8 mouse cellular contexts compared by ENCODE assay signal in genomic region chr9:113741637-113742137, GRCm38 (mm10). TPM values are rescaled to one million over a fixed set of nuclear protein-coding genes. Genes with fewer than 3 reads are reported as not detected.
A peak's percentile ranks its signal among the peaks of the same experiment; 100 is the strongest.
DNase-seq lines count a peak whose midpoint lies in the region; ATAC-seq and TF ChIP-seq lines count a peak whose summit lies in the region.

No protein-coding gene starts in this region.

- peak; percentile 83 for ATAC-seq in lung, embryonic 14.5 days (ENCODE audit: insufficient read depth)

- TF ChIP-seq CTCF in CH12.LX (conservative IDR thresholded peaks at IDR 0.05 in 1 of 2, IDR thresholded peaks at IDR 0.05 in 1 of 2; ENCODE audit: low read depth in 2 of 2, low read length in 2 of 2): no peak
- TF ChIP-seq CTCF in lung, embryonic 14.5 days (IDR thresholded peaks at IDR 0.05; ENCODE audit: low read depth): no peak
- no peak for TF ChIP-seq CTCF in olfactory bulb, adult 2 months (IDR thresholded peaks at IDR 0.05; ENCODE audit: insufficient read depth, low read depth, low read length)

- peaks cover 0 to 5% of the 10 kb centered on the region in 2 experiments for H3K36me3 ChIP-seq in CH12.LX (replicated peaks in 1 of 2; ENCODE audit: control insufficient read depth in 1 of 2, insufficient read depth in 1 of 2, low read length in 1 of 2)
- H3K36me3 ChIP-seq in embryonic facial prominence, embryonic 10.5 days (replicated peaks): no peaks in the 10 kb centered on the region
- no peaks in the 10 kb centered on the region for H3K36me3 ChIP-seq in heart, embryonic 10.5 days
- H3K36me3 ChIP-seq in lung, embryonic 14.5 days (ENCODE audit: insufficient read depth): no peaks in the 10 kb centered on the region

- peaks cover 25% of the 10 kb centered on the region for H3K79me2 ChIP-seq in CH12.LX (replicated peaks; ENCODE audit: control insufficient read depth, extremely low read depth, insufficient read depth, poor library complexity, severe bottlenecking)

- DNase-seq in CH12.LX (ENCODE audit: extremely low read depth): peak; percentile 41
- DNase-seq in adrenal gland, postnatal 14 days: peak; percentile 77
- peak; percentile 77 for DNase-seq in embryonic facial prominence, embryonic 10.5 days (ENCODE audit: low spot score)
- peak; percentile 81 for DNase-seq in heart, embryonic 10.5 days (ENCODE audit: low spot score)
- peak; percentile 68 for DNase-seq in kidney, postnatal 10 days
- peak; percentile 67 for DNase-seq in lung, embryonic 14.5 days
- DNase-seq in urinary bladder, postnatal 10 days (ENCODE audit: low spot score): peak; percentile 15

- H3K4me2 ChIP-seq in CH12.LX (ENCODE audit: insufficient read depth, low read depth, poor library complexity, severe bottlenecking): peak overlapping the region; percentile 88
- peak overlapping the region; percentile 81 for H3K4me2 ChIP-seq in lung, embryonic 14.5 days

- peak overlapping the region; percentile 74 for H3K9ac ChIP-seq in CH12.LX (ENCODE audit: insufficient read depth, low read depth)
- H3K9ac ChIP-seq in lung, embryonic 14.5 days: peak overlapping the region; percentile 85

- WGBS in embryonic facial prominence, embryonic 10.5 days: under 1% methylated on average over 64 of the region's 64 CpGs
- WGBS in heart, embryonic 10.5 days: under 1% methylated on average over 64 of the region's 64 CpGs
- under 1% methylated on average over 64 of the region's 64 CpGs for WGBS in lung, embryonic 14.5 days
- WGBS in olfactory bulb, adult 2 months: under 1% methylated on average over 64 of the region's 64 CpGs

- TF ChIP-seq POLR2A in CH12.LX (IDR thresholded peaks at IDR 0.05; ENCODE audit: low read depth, low read length): no peak
- TF ChIP-seq POLR2A in olfactory bulb, adult 2 months (IDR thresholded peaks at IDR 0.05; ENCODE audit: insufficient read depth, low read depth, low read length): no peak

- H3K9me3 ChIP-seq in CH12.LX (replicated peaks; ENCODE audit: low read length): no peaks in the 10 kb centered on the region
- no peaks in the 10 kb centered on the region for H3K9me3 ChIP-seq in embryonic facial prominence, embryonic 10.5 days
- H3K9me3 ChIP-seq in heart, embryonic 10.5 days: no peaks in the 10 kb centered on the region
- no peaks in the 10 kb centered on the region for H3K9me3 ChIP-seq in lung, embryonic 14.5 days (ENCODE audit: low read depth, low read length)

- peaks cover 11 to 40% of the 10 kb centered on the region in 2 experiments for H3K4me1 ChIP-seq in CH12.LX (ENCODE audit: control insufficient read depth in 1 of 2, insufficient read depth in 2 of 2)
- peaks cover 23% of the 10 kb centered on the region for H3K4me1 ChIP-seq in embryonic facial prominence, embryonic 10.5 days
- H3K4me1 ChIP-seq in heart, embryonic 10.5 days: peaks cover 14% of the 10 kb centered on the region
- 0 out of 2 replicates have a peak, but pooled peaks cover 3% of the 10 kb centered on the region for H3K4me1 ChIP-seq in lung, embryonic 14.5 days (ENCODE audit: insufficient read depth)
- peaks cover 7% of the 10 kb centered on the region; the same call in 1 of the 2 replicates for H3K4me1 ChIP-seq in olfactory bulb, adult 2 months (ENCODE audit: control insufficient read depth, insufficient read depth, low read length)

- TF ChIP-seq RAD21 in CH12.LX (IDR thresholded peaks at IDR 0.05; ENCODE audit: low read depth, low read length): no peak

- in situ Hi-C loops in CH12.LX (cut with MboI; ENCODE audit: low pct_ligation_motif_present, low pct_unique_long_range_greater_than_20kb, low sequenced_read_pairs): loop anchor here (10.0 to 25.0 kb wide), 2 partner anchors 183 to 346 kb away; no protein-coding TSS in a partner anchor

- peak overlapping the region; percentile 22 for H3K27ac ChIP-seq in CH12.LX (ENCODE audit: insufficient read depth, low read depth)
- H3K27ac ChIP-seq in embryonic facial prominence, embryonic 10.5 days (replicated peaks): peak overlapping the region; percentile 95
- peak overlapping the region; percentile 95 for H3K27ac ChIP-seq in heart, embryonic 10.5 days
- H3K27ac ChIP-seq in lung, embryonic 14.5 days (ENCODE audit: low read depth): peak overlapping the region; percentile 84
- no peak overlapping the region for H3K27ac ChIP-seq in olfactory bulb, adult 2 months (ENCODE audit: insufficient read depth, low read depth, low read length)

- dilution Hi-C loops in CH12.LX (cut with MboI; ENCODE audit: extremely low pct_ligation_motif_present, extremely low pct_unique_long_range_greater_than_20kb, low sequenced_read_pairs): no loop called here

- H3K27me3 ChIP-seq in CH12.LX (replicated peaks): no peaks in the 10 kb centered on the region
- no peaks in the 10 kb centered on the region for H3K27me3 ChIP-seq in embryonic facial prominence, embryonic 10.5 days (replicated peaks; ENCODE audit: low read depth, poor library complexity, severe bottlenecking)
- no peaks in the 10 kb centered on the region for H3K27me3 ChIP-seq in heart, embryonic 10.5 days (ENCODE audit: insufficient read depth, poor library complexity, severe bottlenecking)
- no peaks in the 10 kb centered on the region for H3K27me3 ChIP-seq in lung, embryonic 14.5 days (ENCODE audit: insufficient read depth, low read length)

- no peak for TF ChIP-seq EP300 in CH12.LX (IDR thresholded peaks at IDR 0.05; ENCODE audit: low read length)

- H3K4me3 ChIP-seq in CH12.LX (replicated peaks in 1 of 3; ENCODE audit: low read depth in 2 of 3, low read length in 2 of 3, poor library complexity in 1 of 3): peak overlapping the region; percentile 84 to 94 (median 88)
- H3K4me3 ChIP-seq in embryonic facial prominence, embryonic 10.5 days: peak overlapping the region; percentile 93
- H3K4me3 ChIP-seq in heart, embryonic 10.5 days: peak overlapping the region; percentile 91
- peak overlapping the region; percentile 95 for H3K4me3 ChIP-seq in lung, embryonic 14.5 days (ENCODE audit: low read depth, low read length)
- H3K4me3 ChIP-seq in olfactory bulb, adult 2 months (ENCODE audit: insufficient read depth, low read depth, low read length): peak overlapping the region; percentile 63

TF ChIP-seq in CH12.LX, 34 proteins besides CTCF, POLR2A, EP300 and RAD21:
- TF ChIP-seq PAX5 (IDR thresholded peaks at IDR 0.05; ENCODE audit: low read length): no peak
- no peak for TF ChIP-seq HCFC1 (IDR thresholded peaks at IDR 0.05; ENCODE audit: low read depth, low read length)
- TF ChIP-seq TBP (conservative IDR thresholded peaks at IDR 0.05; ENCODE audit: low read depth, low read length): no peak
- TF ChIP-seq BHLHE40 (IDR thresholded peaks at IDR 0.05; ENCODE audit: low read depth, low read length): no peak

RNA-seq across cellular contexts. Expression of gene Clasp2, which starts 0.4 kb away (rescaled TPM):
- total RNA-seq in CH12.LX (2012; rRNA removed) (29.8 and 32.4 TPM in 2 replicates), CH12.LX (2014; rRNA removed) (23.9 and 25.9 TPM in 2 replicates)
- 24.9 and 27.0 TPM in 2 replicates for polyA plus RNA-seq in CH12.LX (2012; ENCODE audit: insufficient read length, low read depth)
- 98.8 and 120 TPM in 2 replicates for total RNA-seq in adrenal gland, postnatal 14 days (2021)
- 34.3 and 34.8 TPM in 2 replicates for polyA plus RNA-seq in embryonic facial prominence, embryonic 10.5 days (2016; fragmentation: Nextera tagmentation; extraction: Ambion mirVana)
- polyA plus RNA-seq in heart, embryonic 10.5 days (2016; fragmentation: Nextera tagmentation; extraction: Ambion mirVana): 24.3 and 28.3 TPM in 2 replicates
- 30.2 and 34.2 TPM in 2 replicates for polyA plus RNA-seq in lung, embryonic 14.5 days (2014; fragmentation: Nextera tagmentation; extraction: Ambion mirVana)
- polyA plus RNA-seq in olfactory bulb, adult 2 months (2012; ENCODE audit: insufficient read depth, insufficient read length, low replicate concordance, missing spikeins): 163 TPM in 1 of 2 replicates, not detected in the other

RNA-seq across cellular contexts. Expression of gene Pdcd6ip, which starts 33.6 kb away (rescaled TPM):
- 29.4 and 29.5 TPM in 2 replicates for total RNA-seq in CH12.LX (2012; rRNA removed)
- total RNA-seq in CH12.LX (2014; rRNA removed): 23.3 and 25.9 TPM in 2 replicates
- 75.3 and 75.6 TPM in 2 replicates for polyA plus RNA-seq in CH12.LX (2012; ENCODE audit: insufficient read length, low read depth)
- total RNA-seq in adrenal gland, postnatal 14 days (2021): 132 and 139 TPM in 2 replicates
- 59.9 and 60.8 TPM in 2 replicates for polyA plus RNA-seq in embryonic facial prominence, embryonic 10.5 days (2016; fragmentation: Nextera tagmentation; extraction: Ambion mirVana)
- polyA plus RNA-seq in heart, embryonic 10.5 days (2016; fragmentation: Nextera tagmentation; extraction: Ambion mirVana): 67.7 and 78.6 TPM in 2 replicates
- polyA plus RNA-seq in lung, embryonic 14.5 days (2014; fragmentation: Nextera tagmentation; extraction: Ambion mirVana): 77.0 and 80.0 TPM in 2 replicates
- polyA plus RNA-seq in olfactory bulb, adult 2 months (2012; ENCODE audit: insufficient read depth, insufficient read length, low replicate concordance, missing spikeins): not detected in 2 replicates

Comparison
In these comparisons a context has a peak if more than half of its experiments do, and no peak if none do; other contexts are left out.
1. DNase-seq: peak in every context shown above with its lines; median percentile 81 in heart, embryonic 10.5 days; 77 in adrenal gland, postnatal 14 days; 77 in embryonic facial prominence, embryonic 10.5 days; 68 in kidney, postnatal 10 days; 67 in lung, embryonic 14.5 days; 41 in CH12.LX; 15 in urinary bladder, postnatal 10 days.
2. RNA of gene Pdcd6ip, which starts 33.6 kb away (polyA plus RNA-seq): 77.0 to 80.0 TPM in lung, embryonic 14.5 days, 75.3 to 75.6 TPM in CH12.LX, 67.7 to 78.6 TPM in heart, embryonic 10.5 days and 59.9 to 60.8 TPM in embryonic facial prominence, embryonic 10.5 days; not detected in olfactory bulb, adult 2 months; every median in the first group is over 10 times any median in the second.
3. Peak in every context shown above with its lines, with median percentiles within 50 percentile points of each other: H3K4me3 ChIP-seq.